Mouse (Mus musculus) kidney, postnatal 0 days (tissue): ENCODE measurements around the gene Popdc2. TPM values are rescaled to one million over a fixed set of nuclear protein-coding genes. Genes with fewer than 3 reads are reported as not detected.

Experiments used
- ATAC-seq: fragments of 200-750 bp; cut with Nextera tagmentation; replicated peaks from 2 replicates; pipeline ENCODE4 v1.8.0; 2017; ENCODE audit warnings: low read depth, moderate number of reproducible peaks, moderate TSS enrichment, moderate library complexity; ENCODE audit not compliant: low FRiP score
- DNase-seq: peaks from one replicate; pipeline ENCODE4 v3.0.0-alpha.2; 2016; ENCODE audit warnings: low spot score
- H3K27ac ChIP-seq: fragments of 300-500 bp; sonication (generic); 2 replicates; pipeline ENCODE4 v1.5.1; 2014; ENCODE audit warnings: mild to moderate bottlenecking
- H3K27me3 ChIP-seq: fragments of 300-500 bp; sonication (generic); 2 replicates; pipeline ENCODE4 v1.6.1; 2014; ENCODE audit warnings: low read length, mixed read lengths; ENCODE audit not compliant: insufficient read depth
- H3K36me3 ChIP-seq: fragments of 300-500 bp; sonication (generic); 2 replicates; pipeline ENCODE4 v1.6.1; 2014; ENCODE audit warnings: low read length, mixed read lengths; ENCODE audit not compliant: insufficient read depth
- H3K4me1 ChIP-seq: fragments of 300-500 bp; sonication (generic); replicated peaks from 2 replicates; pipeline ENCODE4 v1.6.1; 2014; ENCODE audit warnings: antibody characterized with exemption, low read length, mixed read lengths; ENCODE audit not compliant: insufficient read depth
- H3K4me2 ChIP-seq: fragments of 300-500 bp; sonication (generic); 2 replicates; pipeline ENCODE4 v1.6.1; 2014; ENCODE audit warnings: mild to moderate bottlenecking, low read length, moderate library complexity, mixed read lengths
- H3K4me3 ChIP-seq: fragments of 300-500 bp; sonication (generic); replicated peaks from 2 replicates; pipeline ENCODE4 v1.5.1; 2014; ENCODE audit warnings: low read depth, low read length
- H3K9ac ChIP-seq: fragments of 300-500 bp; sonication (generic); 2 replicates; pipeline ENCODE4 v1.6.1; 2014; ENCODE audit warnings: low read depth, low read length
- H3K9me3 ChIP-seq: fragments of 300-500 bp; sonication (generic); replicated peaks from 2 replicates; pipeline ENCODE4 v1.6.1; 2016; ENCODE audit warnings: low read length, inconsistent platforms, mixed read lengths
- CTCF ChIP-seq: IDR thresholded peaks from 2 replicates; pipeline ENCODE4 v1.5.1; 2016; ENCODE audit warnings: antibody characterized with exemption, low read depth, mild to moderate bottlenecking, moderate library complexity
- WGBS: fragments of 180-500 bp; shearing (Covaris S2); extraction: QIAGEN DNeasy Blood & Tissue Kit; methylation state at CpG from one replicate; pipeline ENCODE4 v1.1.7; 2014; 5-methylcytosine and 5-hydroxymethylcytosine counted together
- polyA plus RNA-seq: library from polyadenylated mRNA; unstranded; fragments of >200 nt; fragmentation: Nextera tagmentation; extraction: Ambion mirVana; gene quantifications from 2 replicates; pipeline ENCODE4 v1.2.1, GENCODE M21; 2015

Popdc2 gene
- polyA plus RNA-seq, 1 experiment from 2014 or later = 0.55 TPM

GRCm38 (mm10) chr16:38376163-38376840 is 14.3 kb downstream of the Popdc2 start:
- Histone ChIP-seq H3K9ac (peak overlapping the region; percentile 33), H3K9me3 (no peaks in the 10 kb centered on the region), H3K27ac (no peak overlapping the region), H3K4me3 (peak overlapping the region; percentile 21), H3K4me1 (no peaks in the 10 kb centered on the region), H3K27me3 (no peaks in the 10 kb centered on the region), H3K36me3 (no peaks in the 10 kb centered on the region), H3K4me2 (peak overlapping the region; percentile 42)
- ATAC-seq (peak; percentile 85), DNase-seq (peak; percentile 74)
- TF ChIP-seq CTCF = peak; percentile 61
- WGBS = 38% methylated on average over 17 of the region's 17 CpGs

- DNase-seq (peak; percentile 36), ATAC-seq (no peak; the same call in 1 of the 2 replicates)
- WGBS = 46% methylated on average over 8 of the region's 8 CpGs
- Histone ChIP-seq H3K4me3 (peak overlapping the region; percentile 21; the same call in 1 of the 2 replicates), H3K4me1 (no peaks in the 10 kb centered on the region), H3K9me3 (no peaks in the 10 kb centered on the region), H3K27ac (no peak overlapping the region), H3K9ac (peak overlapping the region; percentile 33), H3K4me2 (peak overlapping the region; percentile 42), H3K27me3 (no peaks in the 10 kb centered on the region), H3K36me3 (no peaks in the 10 kb centered on the region)
- TF ChIP-seq CTCF = no peak
Measured at GRCm38 (mm10) chr16:38376841-38377249, 14.8 kb downstream of the Popdc2 start.

GRCm38 (mm10) chr16:38377546-38377945 is 15.5 kb downstream of the Popdc2 start:
- no peaks in the 10 kb centered on the region for H3K4me1 ChIP-seq
- H3K27me3 ChIP-seq = no peaks in the 10 kb centered on the region
- no peak overlapping the region for H3K27ac ChIP-seq
- no peak overlapping the region for H3K4me3 ChIP-seq
- no peaks in the 10 kb centered on the region for H3K36me3 ChIP-seq
- no peaks in the 10 kb centered on the region for H3K9me3 ChIP-seq
- no peak for TF ChIP-seq CTCF
- ATAC-seq = no peak
- H3K4me2 ChIP-seq = no peak overlapping the region
- no peak for DNase-seq
- WGBS = 76% methylated on average over 6 of the region's 6 CpGs
- no peak overlapping the region for H3K9ac ChIP-seq

- no peaks in the 10 kb centered on the region for H3K27me3 ChIP-seq
- no peak overlapping the region for H3K4me3 ChIP-seq
- H3K36me3 ChIP-seq = no peaks in the 10 kb centered on the region
- DNase-seq = no peak
- H3K9ac ChIP-seq = no peak overlapping the region
- TF ChIP-seq CTCF = no peak
- ATAC-seq = no peak
- H3K9me3 ChIP-seq = no peaks in the 10 kb centered on the region
- H3K4me1 ChIP-seq = no peaks in the 10 kb centered on the region
- no peak overlapping the region for H3K4me2 ChIP-seq
- 55% methylated on average over 6 of the region's 6 CpGs for WGBS
- H3K27ac ChIP-seq = no peak overlapping the region
Measured at GRCm38 (mm10) chr16:38378591-38378990, 16.6 kb downstream of the Popdc2 start.

GRCm38 (mm10) chr16:38379088-38379487 is 17.1 kb downstream of the Popdc2 start:
- 13% methylated on average over 6 of the region's 6 CpGs for WGBS
- Histone ChIP-seq H3K9me3 (no peaks in the 10 kb centered on the region), H3K27me3 (no peaks in the 10 kb centered on the region), H3K4me3 (no peak overlapping the region), H3K36me3 (no peaks in the 10 kb centered on the region), H3K9ac (no peak overlapping the region), H3K4me2 (no peak overlapping the region), H3K27ac (no peak overlapping the region), H3K4me1 (no peaks in the 10 kb centered on the region)
- DNase-seq (no peak), ATAC-seq (no peak)
- TF ChIP-seq CTCF = no peak

GRCm38 (mm10) chr16:38379493-38379892 is 17.5 kb downstream of the Popdc2 start:
- no peak overlapping the region for H3K9ac ChIP-seq
- H3K27ac ChIP-seq = no peak overlapping the region
- H3K9me3 ChIP-seq = no peaks in the 10 kb centered on the region
- ATAC-seq (no peak), DNase-seq (no peak)
- no peak overlapping the region for H3K4me2 ChIP-seq
- 26% methylated on average over 3 of the region's 3 CpGs for WGBS
- H3K36me3 ChIP-seq = no peaks in the 10 kb centered on the region
- no peak for TF ChIP-seq CTCF
- H3K4me1 ChIP-seq = no peaks in the 10 kb centered on the region
- H3K27me3 ChIP-seq = no peaks in the 10 kb centered on the region
- H3K4me3 ChIP-seq = no peak overlapping the region
